Mouse (Mus musculus): ENCODE measurements around the gene Gng12.

DNA sequence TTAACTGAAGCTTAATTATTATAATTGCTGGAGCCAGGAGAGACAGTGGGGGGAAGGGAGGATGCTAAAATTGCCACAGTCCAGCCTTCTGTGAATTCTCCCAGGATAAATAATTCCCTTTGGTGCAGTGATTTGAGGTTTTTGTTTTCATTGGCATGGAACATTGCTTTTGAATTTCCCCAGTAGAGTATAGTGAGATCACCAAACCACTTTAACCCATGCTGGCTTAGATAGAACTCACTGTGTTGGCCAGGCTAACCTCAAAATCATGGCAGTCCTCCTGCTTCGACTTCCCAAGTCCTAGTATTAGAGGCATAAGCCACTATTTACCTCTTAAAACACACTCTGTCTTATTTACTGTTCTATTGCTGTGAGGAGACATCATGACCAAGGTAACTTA is 17.2 kb downstream of the Gng12 start:
- TF ChIP-seq CTCF (IDR thresholded peaks at IDR 0.05; ENCODE audit: low read depth) (no peak), EP300 (optimal IDR thresholded peaks at IDR 0.05) (no peak)

All from stomach, postnatal 0 days (tissue).